Mouse (Mus musculus): Measurements from ENCODE around the gene Gm44596. TPM values are rescaled to one million over a fixed set of nuclear protein-coding genes. Genes with fewer than 3 reads are reported as not detected.

The Gm44596 gene
- polyA plus RNA-seq, 1 experiment from 2014 or later: not detected

- Histone ChIP-seq H3K27me3 (no peaks in the 10 kb centered on the region), H3K4me2 (peak overlapping the region; percentile 70), H3K9ac (peak overlapping the region; percentile 99), H3K27ac (peak overlapping the region; percentile 94), H3K4me1 (replicated peaks) (peaks cover 31% of the 10 kb centered on the region), H3K9me3 (no peaks in the 10 kb centered on the region), H3K4me3 (peak overlapping the region; percentile 96), H3K36me3 (peaks cover 42% of the 10 kb centered on the region)
- ATAC-seq (ENCODE audit: low FRiP score): no peak
- 3% methylated on average over 10 of the region's 10 CpGs for WGBS
Measured at GRCm38 (mm10) chr6:128437288-128437687, 62.0 kb downstream of the Gm44596 start.

- Histone ChIP-seq H3K4me2 (peak overlapping the region; percentile 70), H3K9ac (peak overlapping the region; percentile 99), H3K27me3 (no peaks in the 10 kb centered on the region), H3K4me3 (peak overlapping the region; percentile 96), H3K36me3 (peaks cover 37% of the 10 kb centered on the region), H3K4me1 (replicated peaks) (peaks cover 26% of the 10 kb centered on the region), H3K27ac (peak overlapping the region; percentile 94), H3K9me3 (no peaks in the 10 kb centered on the region)
- WGBS: under 1% methylated on average over 52 of the region's 52 CpGs
- ATAC-seq (ENCODE audit: low FRiP score): peak; percentile 77
Measured at GRCm38 (mm10) chr6:128437731-128438316, 62.5 kb downstream of the Gm44596 start.

DNA sequence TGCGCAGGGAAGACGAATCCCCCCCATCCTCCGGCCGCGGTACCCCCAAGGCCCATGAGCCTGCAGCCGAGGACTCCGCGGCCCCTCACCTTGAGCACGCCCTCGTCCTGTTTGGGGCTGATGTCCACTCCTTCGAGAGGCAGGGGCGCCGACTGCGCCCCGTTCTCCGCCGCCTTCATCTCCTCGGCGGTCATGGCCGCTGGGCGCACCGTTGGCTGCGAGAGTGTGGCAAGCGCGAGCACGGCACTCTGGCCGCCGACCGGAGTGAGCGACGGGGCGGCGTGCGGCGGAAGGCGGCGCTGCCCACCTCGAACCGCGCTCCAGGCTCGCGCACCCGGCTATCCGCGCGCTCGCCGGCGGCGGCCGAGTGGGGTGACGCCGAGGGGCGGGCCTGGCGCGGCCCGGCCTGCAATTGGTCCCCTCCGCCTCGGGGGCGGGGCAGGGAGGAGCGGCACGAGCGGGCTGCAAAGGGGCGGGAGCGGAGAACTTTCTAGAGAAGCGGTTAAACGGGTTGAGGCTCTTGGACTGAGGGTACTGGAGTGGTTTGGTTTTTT, 63.1 kb downstream of the Gm44596 start, which contains the start of gene Fkbp4:
Fkbp4 (minus strand) TSS at position 361 of the 554 bp plus-strand sequence.
- Histone ChIP-seq H3K27ac (peak within 1 kb of the TSS; percentile 94), H3K9me3 (no peaks in the 10 kb centered on the region), H3K4me3 (peak within 1 kb of the TSS; percentile 96), H3K4me1 (replicated peaks) (peaks cover 24% of the 10 kb centered on the region), H3K27me3 (no peaks in the 10 kb centered on the region), H3K4me2 (peak within 1 kb of the TSS; percentile 70), H3K36me3 (peaks cover 31% of the 10 kb centered on the region), H3K9ac (peak within 1 kb of the TSS; percentile 99)
- under 1% methylated on average over 66 of the region's 67 CpGs for WGBS
- ATAC-seq (ENCODE audit: low FRiP score): peak; percentile 95

DNA sequence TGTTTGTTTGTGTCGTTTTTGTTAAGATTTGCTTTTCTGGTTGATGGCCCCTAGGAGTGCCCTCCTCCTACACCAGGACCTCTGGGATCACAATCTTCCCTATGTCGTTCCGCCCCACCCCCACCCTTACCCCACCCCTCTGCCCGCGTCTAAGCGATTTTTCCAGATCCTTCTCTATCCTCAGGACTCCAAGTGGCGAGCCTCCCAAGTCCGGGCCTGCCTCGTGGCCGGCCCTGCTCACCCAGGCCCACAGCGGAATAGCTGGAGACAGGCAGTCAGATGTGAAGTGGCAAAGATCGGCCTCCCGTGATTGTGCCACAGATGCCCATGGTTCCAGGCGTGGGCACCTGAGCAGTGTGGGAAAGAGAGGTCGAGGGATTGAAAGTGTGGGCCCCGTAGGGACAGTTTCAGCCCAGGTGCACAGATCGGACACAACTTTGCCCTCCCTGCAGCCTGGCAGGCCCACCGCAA, 63.6 kb downstream of the Gm44596 start:
- peak overlapping the region; percentile 94; the same call in 1 of the 2 replicates for H3K27ac ChIP-seq
- H3K4me3 ChIP-seq: peak overlapping the region; percentile 96
- no peaks in the 10 kb centered on the region for H3K27me3 ChIP-seq
- 33% methylated on average over 16 of the region's 18 CpGs for WGBS
- peak overlapping the region; percentile 70 for H3K4me2 ChIP-seq
- ATAC-seq (ENCODE audit: low FRiP score): no peak; the same call in 1 of the 2 replicates
- peaks cover 24% of the 10 kb centered on the region for H3K4me1 ChIP-seq (replicated peaks)
- no peaks in the 10 kb centered on the region for H3K9me3 ChIP-seq
- peaks cover 26% of the 10 kb centered on the region for H3K36me3 ChIP-seq
- H3K9ac ChIP-seq: peak overlapping the region; percentile 99

DNA sequence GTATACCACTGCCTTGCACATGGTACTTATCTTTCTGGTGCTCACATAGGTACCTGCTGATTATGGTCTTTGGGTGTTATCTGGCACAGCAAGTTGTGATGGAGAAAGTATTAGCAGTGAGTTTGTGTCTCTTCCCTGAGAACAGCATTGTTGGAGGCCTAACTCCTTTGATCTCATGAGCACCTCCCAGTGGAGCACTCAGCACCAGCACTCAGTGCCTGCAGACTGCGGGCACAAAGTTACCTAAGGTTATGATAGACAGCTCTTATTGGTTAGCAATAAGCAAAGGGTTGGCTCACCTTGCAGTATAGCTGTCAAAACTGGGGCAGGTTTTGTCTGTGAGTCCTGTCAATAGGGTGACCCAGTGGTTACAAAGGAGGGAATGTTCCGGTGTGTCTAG, 64.9 kb downstream of the Gm44596 start:
- no peak overlapping the region for H3K9ac ChIP-seq
- H3K27ac ChIP-seq: no peak overlapping the region
- peaks cover 24% of the 10 kb centered on the region for H3K4me1 ChIP-seq (replicated peaks)
- H3K4me3 ChIP-seq: no peak overlapping the region
- H3K36me3 ChIP-seq: peaks cover 13% of the 10 kb centered on the region
- H3K27me3 ChIP-seq: 0 out of 2 replicates have a peak, but pooled peaks cover 6% of the 10 kb centered on the region
- no peak for ATAC-seq (ENCODE audit: low FRiP score)
- 95% methylated on average over 2 of the region's 2 CpGs for WGBS
- no peak overlapping the region for H3K4me2 ChIP-seq
- H3K9me3 ChIP-seq: no peaks in the 10 kb centered on the region

- no peak overlapping the region for H3K9ac ChIP-seq
- WGBS: 16% methylated on average over 14 of the region's 14 CpGs
- H3K4me3 ChIP-seq: 0 out of 2 replicates have a peak overlapping the region, but pooled peaks have one; percentile 10
- H3K4me1 ChIP-seq (replicated peaks): peaks cover 8% of the 10 kb centered on the region
- H3K27ac ChIP-seq: no peak overlapping the region
- peak; percentile 66 for ATAC-seq (ENCODE audit: low FRiP score)
- peak overlapping the region; percentile 41 for H3K4me2 ChIP-seq
- H3K27me3 ChIP-seq: peaks cover 9% of the 10 kb centered on the region; the same call in 1 of the 2 replicates
- H3K9me3 ChIP-seq: no peaks in the 10 kb centered on the region
- H3K36me3 ChIP-seq: no peaks in the 10 kb centered on the region
Measured at GRCm38 (mm10) chr6:128445761-128446535, 70.6 kb downstream of the Gm44596 start.

DNA sequence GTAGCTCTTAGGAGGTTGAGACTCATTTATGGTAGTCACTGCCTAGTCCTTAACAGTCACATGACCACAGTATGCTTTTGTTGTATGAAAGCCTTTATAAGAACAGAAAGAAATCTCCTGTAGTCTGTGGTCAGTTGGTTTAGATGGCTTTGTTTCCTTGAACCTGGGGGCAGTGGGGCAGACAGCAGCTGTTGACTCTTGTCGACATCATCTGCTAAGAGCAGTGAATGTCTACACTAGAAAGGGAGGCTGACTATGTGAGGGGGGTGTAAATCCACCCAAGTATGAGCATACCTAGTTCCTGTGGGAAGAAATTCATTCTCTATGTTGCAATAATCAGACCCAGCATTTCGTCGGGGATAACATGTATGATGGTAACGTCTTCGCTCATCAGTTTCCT, 71.8 kb downstream of the Gm44596 start:
- no peak overlapping the region for H3K27ac ChIP-seq
- no peaks in the 10 kb centered on the region for H3K9me3 ChIP-seq
- no peak overlapping the region for H3K4me3 ChIP-seq
- H3K4me2 ChIP-seq: no peak overlapping the region
- no peak for ATAC-seq (ENCODE audit: low FRiP score)
- WGBS: 96% methylated on average over 5 of the region's 5 CpGs
- H3K4me1 ChIP-seq (replicated peaks): peaks cover 8% of the 10 kb centered on the region
- no peaks in the 10 kb centered on the region for H3K36me3 ChIP-seq
- H3K27me3 ChIP-seq: peaks cover 9% of the 10 kb centered on the region; the same call in 1 of the 2 replicates
- no peak overlapping the region for H3K9ac ChIP-seq

DNA sequence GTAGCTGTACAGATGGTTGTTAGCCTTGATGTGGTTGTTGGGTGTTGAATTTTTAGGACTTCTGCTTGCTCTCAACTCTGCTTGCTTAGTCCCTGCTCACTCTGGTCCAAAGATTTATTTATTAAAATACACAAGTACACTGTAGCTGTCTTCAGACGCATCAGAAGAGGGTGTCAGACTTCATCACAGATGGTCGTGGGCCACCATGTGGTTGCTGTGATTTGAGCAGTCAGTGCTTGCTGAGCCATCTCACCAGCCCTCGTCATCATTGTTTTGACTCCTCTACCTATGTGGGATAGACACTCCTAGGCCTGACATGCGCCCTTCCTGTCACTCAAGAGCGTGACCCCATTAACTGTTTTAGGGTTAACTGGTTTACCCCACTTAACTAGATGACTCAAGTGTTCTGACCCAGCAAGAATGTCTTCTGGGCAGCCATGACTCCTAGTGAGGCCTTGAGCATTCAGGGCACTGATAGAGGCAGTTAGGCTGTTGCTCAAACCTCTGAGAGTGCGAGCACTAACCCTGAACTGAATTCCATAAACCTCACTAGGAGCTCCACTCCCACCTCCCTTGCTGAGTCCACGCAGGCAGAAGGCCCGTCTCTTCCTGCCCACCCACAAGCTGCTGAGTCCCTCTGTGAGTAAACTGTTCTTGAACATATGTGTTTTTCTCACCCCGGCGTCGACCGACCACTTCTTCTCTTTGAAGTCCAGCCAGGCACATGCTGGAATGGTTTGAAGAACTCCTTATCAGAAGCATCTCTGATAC, 80.7 kb downstream of the Gm44596 start:
- no peaks in the 10 kb centered on the region for H3K9me3 ChIP-seq
- H3K27ac ChIP-seq: no peak overlapping the region
- H3K36me3 ChIP-seq: no peaks in the 10 kb centered on the region
- H3K27me3 ChIP-seq: no peaks in the 10 kb centered on the region
- ATAC-seq (ENCODE audit: low FRiP score): no peak
- H3K9ac ChIP-seq: no peak overlapping the region
- H3K4me1 ChIP-seq (replicated peaks): no peaks in the 10 kb centered on the region
- H3K4me3 ChIP-seq: no peak overlapping the region
- H3K4me2 ChIP-seq: no peak overlapping the region
- WGBS: 88% methylated on average over 12 of the region's 12 CpGs

Other genes starting within 250 kb of the Gm44596 start
- 32.7 and 35.8 TPM in 2 replicates for gene Tspan9, start 231.9 kb upstream of the Gm44596 start, polyA plus RNA-seq (2015; fragmentation: Nextera tagmentation; extraction: Ambion mirVana)
- 0.53 and 0.70 TPM in 2 replicates for gene Tead4, start 74.7 kb upstream of the Gm44596 start, polyA plus RNA-seq (2015; fragmentation: Nextera tagmentation; extraction: Ambion mirVana)
- gene Tulp3, start 19.7 kb upstream of the Gm44596 start, polyA plus RNA-seq (2015; fragmentation: Nextera tagmentation; extraction: Ambion mirVana): 19.9 and 20.1 TPM in 2 replicates
- 115 and 117 TPM in 2 replicates for gene Rhno1, start 12.6 kb upstream of the Gm44596 start, polyA plus RNA-seq (2015; fragmentation: Nextera tagmentation; extraction: Ambion mirVana)
- gene Foxm1, start 12.5 kb upstream of the Gm44596 start, polyA plus RNA-seq (2015; fragmentation: Nextera tagmentation; extraction: Ambion mirVana): 8.7 and 9.6 TPM in 2 replicates
- gene Tex52, start within 50 bp of the Gm44596 start, polyA plus RNA-seq (2015; fragmentation: Nextera tagmentation; extraction: Ambion mirVana): 0.47 and 0.70 TPM in 2 replicates
- 8.1 and 9.5 TPM in 2 replicates for gene Nrip2, start 23.8 kb downstream of the Gm44596 start, polyA plus RNA-seq (2015; fragmentation: Nextera tagmentation; extraction: Ambion mirVana)
- 41.7 and 46.0 TPM in 2 replicates for gene Itfg2, start 49.4 kb downstream of the Gm44596 start, polyA plus RNA-seq (2015; fragmentation: Nextera tagmentation; extraction: Ambion mirVana)
- gene Fkbp4, start 63.2 kb downstream of the Gm44596 start, polyA plus RNA-seq (2015; fragmentation: Nextera tagmentation; extraction: Ambion mirVana): 371 and 380 TPM in 2 replicates
- 0.06 and 0.19 TPM in 2 replicates for gene Pzp, start 151.2 kb downstream of the Gm44596 start, polyA plus RNA-seq (2015; fragmentation: Nextera tagmentation; extraction: Ambion mirVana)
- gene A2ml1, start 206.1 kb downstream of the Gm44596 start, polyA plus RNA-seq (2015; fragmentation: Nextera tagmentation; extraction: Ambion mirVana): 0.42 and 0.89 TPM in 2 replicates
- not detected in 2 replicates for gene Klrb1a, start 248.0 kb downstream of the Gm44596 start, polyA plus RNA-seq (2015; fragmentation: Nextera tagmentation; extraction: Ambion mirVana)

Data from hindbrain, embryonic 13.5 days (tissue).